Mouse (Mus musculus): ENCODE data around the gene Sema7a. TPM values are rescaled to one million over a fixed set of nuclear protein-coding genes. Genes with fewer than 3 reads are reported as not detected.

The Sema7a gene
- polyA plus RNA-seq, 1 experiment = 7.2 TPM

DNA sequence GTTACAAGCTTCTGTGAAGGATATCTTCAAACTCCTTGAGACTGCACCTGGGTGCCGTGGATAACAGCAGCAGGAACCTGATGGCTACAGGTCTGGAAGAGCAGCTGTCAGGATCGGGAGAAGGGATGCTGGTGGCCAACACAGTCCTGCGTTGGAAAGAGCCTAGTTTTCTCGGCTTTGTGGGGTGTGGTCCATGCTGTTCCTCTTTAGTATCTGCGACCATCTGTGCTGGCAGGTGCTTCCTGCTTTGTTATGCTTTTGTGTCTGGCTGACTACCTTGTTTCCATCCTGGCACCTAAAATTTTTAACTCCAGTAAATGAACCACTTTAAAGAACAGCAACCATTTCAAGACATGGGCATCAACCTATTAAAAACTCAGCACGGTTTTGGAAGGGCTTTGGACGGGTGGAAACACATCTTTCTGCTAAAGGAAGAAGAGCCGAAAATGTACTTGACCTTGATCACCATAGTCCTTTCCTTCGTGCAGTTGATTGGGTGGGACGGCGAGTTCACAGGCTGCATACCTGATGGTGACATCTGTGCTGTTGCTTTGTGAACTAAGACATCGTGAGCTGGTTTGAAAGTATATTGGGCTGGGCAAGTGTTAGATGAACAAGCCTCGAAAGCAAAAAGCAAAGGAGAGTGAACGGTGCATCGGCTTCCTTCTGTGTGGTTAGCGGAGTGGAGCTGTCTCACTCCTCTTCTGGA lies 66.0 kb downstream of the Sema7a start, which contains the start of gene Cyp11a1:
Cyp11a1 (plus strand) TSS at position 659 of the 709 bp plus-strand sequence.
- TF ChIP-seq GATA1 (IDR thresholded peaks at IDR 0.05; ENCODE audit: borderline replicate concordance, low read length) (no peak), FLI1 (IDR thresholded peaks at IDR 0.05; ENCODE audit: low read length) (no peak)

DNA sequence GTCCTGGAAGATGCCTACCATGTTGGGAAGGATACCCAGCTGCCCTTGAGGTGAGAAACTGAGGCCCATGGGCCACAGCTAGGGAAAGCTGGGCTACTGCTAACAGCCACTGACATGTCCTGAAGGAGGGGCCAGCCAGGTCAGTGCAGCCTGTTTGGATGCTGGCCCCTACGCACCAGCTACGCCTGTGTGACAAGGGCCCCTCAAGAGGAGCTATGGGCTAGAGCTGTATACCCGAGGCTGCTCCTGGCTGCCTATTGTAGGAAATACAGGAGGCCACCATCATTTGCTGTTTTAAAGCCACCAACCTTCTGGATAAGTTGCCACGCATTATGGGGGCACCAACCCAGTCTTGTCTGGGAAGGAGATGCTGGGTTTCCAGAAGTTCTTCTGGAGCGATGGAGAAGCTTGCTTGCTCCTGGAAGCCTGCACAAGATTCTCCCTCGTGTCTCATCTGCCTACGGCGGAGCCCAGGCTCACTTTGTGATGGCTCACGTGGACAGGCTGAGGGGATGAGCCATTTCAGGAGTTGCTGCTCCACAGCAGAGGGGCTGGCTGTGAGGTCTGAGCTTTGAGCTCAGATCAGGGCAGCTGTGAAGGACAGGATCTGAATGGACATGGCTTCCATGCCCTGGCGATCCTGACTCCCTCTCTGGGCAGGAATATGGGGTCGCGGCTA lies 68.6 kb downstream of the Sema7a start:
- Histone ChIP-seq H3K4me3 (replicated peaks) (no peak overlapping the region), H3K27me3 (replicated peaks) (peaks cover 46% of the 10 kb centered on the region), H3K9me3 (no peaks in the 10 kb centered on the region), H3K36me3 (replicated peaks; ENCODE audit: low read length) (no peaks in the 10 kb centered on the region), H3K4me1 (peaks cover 33% of the 10 kb centered on the region)
- TF ChIP-seq GATA1 (IDR thresholded peaks at IDR 0.05; ENCODE audit: borderline replicate concordance, low read length) (no peak), FLI1 (IDR thresholded peaks at IDR 0.05; ENCODE audit: low read length) (no peak)

More for the DNA sequence above, 66.0 kb downstream of the Sema7a start, which contains the start of gene Cyp11a1:
- Histone ChIP-seq H3K9me3 (no peaks in the 10 kb centered on the region), H3K4me3 (replicated peaks) (no peak within 1 kb of the TSS), H3K36me3 (replicated peaks; ENCODE audit: low read length) (no peaks in the 10 kb centered on the region), H3K27me3 (replicated peaks) (peaks cover 40% of the 10 kb centered on the region), H3K4me1 (peaks cover 18% of the 10 kb centered on the region)

- Histone ChIP-seq H3K4me1 (peaks cover 35% of the 10 kb centered on the region), H3K9me3 (no peaks in the 10 kb centered on the region), H3K4me3 (replicated peaks) (peak overlapping the region; percentile 57), H3K27me3 (replicated peaks) (peaks cover 43% of the 10 kb centered on the region), H3K36me3 (replicated peaks; ENCODE audit: low read length) (no peaks in the 10 kb centered on the region)
- TF ChIP-seq FLI1 (IDR thresholded peaks at IDR 0.05; ENCODE audit: low read length) = no peak
- no peak for TF ChIP-seq GATA1 (IDR thresholded peaks at IDR 0.05; ENCODE audit: borderline replicate concordance, low read length)
Observed at GRCm38 (mm10) chr9:58009015-58009362, 69.1 kb downstream of the Sema7a start.

- Histone ChIP-seq H3K27me3 (replicated peaks) (peaks cover 39% of the 10 kb centered on the region), H3K4me3 (replicated peaks) (no peak overlapping the region), H3K36me3 (replicated peaks; ENCODE audit: low read length) (no peaks in the 10 kb centered on the region), H3K4me1 (peaks cover 39% of the 10 kb centered on the region), H3K9me3 (no peaks in the 10 kb centered on the region)
- TF ChIP-seq FLI1 (IDR thresholded peaks at IDR 0.05; ENCODE audit: low read length) = no peak
- no peak for TF ChIP-seq GATA1 (IDR thresholded peaks at IDR 0.05; ENCODE audit: borderline replicate concordance, low read length)
Observed at GRCm38 (mm10) chr9:58009588-58009987, 69.7 kb downstream of the Sema7a start.

GRCm38 (mm10) chr9:58011027-58011426 lies 71.1 kb downstream of the Sema7a start:
- no peaks in the 10 kb centered on the region for H3K9me3 ChIP-seq
- no peak overlapping the region for H3K4me3 ChIP-seq (replicated peaks)
- no peaks in the 10 kb centered on the region for H3K36me3 ChIP-seq (replicated peaks; ENCODE audit: low read length)
- H3K4me1 ChIP-seq = peaks cover 49% of the 10 kb centered on the region
- no peak for TF ChIP-seq GATA1 (IDR thresholded peaks at IDR 0.05; ENCODE audit: borderline replicate concordance, low read length)
- no peak for TF ChIP-seq FLI1 (IDR thresholded peaks at IDR 0.05; ENCODE audit: low read length)
- H3K27me3 ChIP-seq (replicated peaks) = peaks cover 41% of the 10 kb centered on the region

DNA sequence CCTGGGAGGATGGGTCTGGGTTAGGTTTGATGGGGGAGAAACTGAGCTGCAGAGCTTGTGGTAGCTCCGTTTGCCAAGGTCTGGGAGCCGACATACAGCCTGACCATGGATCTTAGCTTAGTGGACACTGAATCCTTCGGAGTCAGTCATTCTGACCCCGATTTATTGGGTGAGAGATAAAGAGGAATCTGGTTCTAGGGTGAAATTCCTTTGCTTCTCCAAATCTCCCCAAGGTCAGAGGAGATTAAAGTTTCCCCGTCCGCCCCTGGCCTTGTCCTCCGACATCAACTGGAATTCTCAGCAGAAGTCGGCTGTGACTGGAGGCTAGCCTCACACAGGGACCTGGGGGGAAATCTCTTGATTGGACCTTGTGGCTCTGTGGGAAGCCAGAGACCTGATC lies 71.6 kb downstream of the Sema7a start:
- H3K9me3 ChIP-seq = no peaks in the 10 kb centered on the region
- no peak overlapping the region for H3K4me3 ChIP-seq (replicated peaks)
- peaks cover 50% of the 10 kb centered on the region for H3K4me1 ChIP-seq
- no peaks in the 10 kb centered on the region for H3K36me3 ChIP-seq (replicated peaks; ENCODE audit: low read length)
- H3K27me3 ChIP-seq (replicated peaks) = peaks cover 39% of the 10 kb centered on the region
- no peak for TF ChIP-seq FLI1 (IDR thresholded peaks at IDR 0.05; ENCODE audit: low read length)

Other genes with a start within 250 kb of the Sema7a start
- gene Edc3, start 231.6 kb upstream of the Sema7a start, polyA plus RNA-seq (2012; ENCODE audit: insufficient read depth, low replicate concordance) = 1.1 and 2.8 TPM in 2 replicates
- gene Clk3, start 174.3 kb upstream of the Sema7a start, polyA plus RNA-seq (2012; ENCODE audit: insufficient read depth, low replicate concordance) = 68.1 and 100 TPM in 2 replicates
- gene Arid3b, start 103.3 kb upstream of the Sema7a start, polyA plus RNA-seq (2012; ENCODE audit: insufficient read depth, low replicate concordance) = 33.5 and 107 TPM in 2 replicates
- 138 and 474 TPM in 2 replicates for gene Ubl7, start 29.1 kb upstream of the Sema7a start, polyA plus RNA-seq (2012; ENCODE audit: insufficient read depth, low replicate concordance)
- gene Cyp11a1, start 66.3 kb downstream of the Sema7a start, polyA plus RNA-seq (2012; ENCODE audit: insufficient read depth, low replicate concordance) = 1.1 and 7.5 TPM in 2 replicates
- gene Stra6, start 123.7 kb downstream of the Sema7a start, polyA plus RNA-seq (2012; ENCODE audit: insufficient read depth, low replicate concordance) = not detected in 2 replicates
- gene Ccdc33, start 178.7 kb downstream of the Sema7a start, polyA plus RNA-seq (2012; ENCODE audit: insufficient read depth, low replicate concordance) = not detected in 2 replicates